Mouse (Mus musculus) lung, postnatal 0 days (tissue): ENCODE data around the gene Ovol3.

ENCODE experiments used
- CTCF ChIP-seq: IDR thresholded peaks from 2 replicates; pipeline ENCODE4 v1.5.1; 2016; ENCODE audit warnings: antibody characterized with exemption, mild to moderate bottlenecking
- EP300 ChIP-seq: IDR thresholded peaks from 2 replicates; pipeline ENCODE4 v1.6.1; 2016; ENCODE audit warnings: antibody characterized with exemption, mild to moderate bottlenecking, control low read depth

DNA sequence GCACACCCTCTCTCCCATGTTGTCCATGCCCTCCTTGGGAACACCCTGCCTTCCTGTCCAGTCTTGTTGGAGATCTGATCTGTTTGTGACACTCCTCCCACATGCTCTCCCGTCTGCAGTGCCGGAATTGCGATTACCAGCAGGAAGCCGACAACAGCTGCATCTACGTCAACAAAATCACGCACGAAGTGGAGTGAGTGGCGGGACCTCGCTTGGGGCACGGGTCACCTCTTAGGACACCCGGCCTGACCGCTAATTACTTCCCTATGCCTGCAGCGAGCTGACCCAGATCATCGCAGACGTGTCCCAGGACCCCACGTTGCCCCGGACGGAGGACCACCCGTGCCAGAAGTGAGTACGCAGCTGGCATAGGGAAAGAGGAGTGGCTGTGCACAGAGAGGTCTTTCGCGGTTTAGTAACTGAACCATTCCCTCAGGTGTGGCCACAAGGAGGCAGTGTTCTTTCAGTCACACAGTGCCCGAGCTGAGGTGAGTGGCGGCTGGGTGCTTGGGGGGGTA is 2.8 kb downstream of the Ovol3 start:
- TF ChIP-seq CTCF = peak; percentile 78
- peak; percentile 66; the same call in 1 of the 2 replicates for TF ChIP-seq EP300
